Mouse (Mus musculus) liver, embryonic 14.5 days (tissue): ENCODE measurements around the gene Hist2h4.

Experiments
- CTCF ChIP-seq: IDR thresholded peaks from 2 replicates; pipeline ENCODE4 v1.5.1; 2016; ENCODE audit warnings: antibody characterized with exemption, low read depth, control low read depth
- EP300 ChIP-seq: IDR thresholded peaks from 2 replicates; pipeline ENCODE4 v1.6.1; 2016; ENCODE audit warnings: antibody characterized with exemption, low read depth

- no peak for TF ChIP-seq CTCF
- TF ChIP-seq EP300: no peak
These were observed 1.5 kb downstream of the Hist2h4 start for GRCm38 (mm10) chr3:96261623-96262022.
